Mouse (Mus musculus): ENCODE results near the gene Cldn7. TPM values are rescaled to one million over a fixed set of nuclear protein-coding genes. Genes with fewer than 3 reads are reported as not detected.

The Cldn7 gene
- polyA plus RNA-seq, 1 experiment from 2014 or later, result 11.7 TPM

DNA sequence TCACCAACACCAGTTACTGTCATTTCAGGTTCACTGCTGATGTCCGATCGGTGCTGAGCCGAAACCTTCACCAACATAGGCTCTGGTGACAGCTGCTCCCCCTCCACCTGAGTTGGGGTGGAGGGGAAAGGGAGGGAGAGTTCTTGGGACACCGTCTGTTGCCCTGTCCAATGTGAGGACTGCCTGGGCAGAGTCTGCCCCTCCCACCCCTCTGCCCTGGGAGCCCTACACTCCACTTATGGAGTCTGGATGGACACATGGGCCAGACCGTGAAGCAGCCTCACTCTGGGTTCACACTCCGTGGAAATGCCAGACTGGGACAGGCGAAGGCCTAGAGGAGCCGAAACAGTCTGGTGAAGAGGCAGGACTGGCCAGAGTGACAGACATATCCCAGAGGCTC is 25.4 kb downstream of the Cldn7 start:
- H3K27ac ChIP-seq (ENCODE audit: low read length), result peak overlapping the region; percentile 99
- 89% methylated on average over 8 of the region's 8 CpGs for WGBS (ENCODE audit: insufficient replicate concordance)
- no peak overlapping the region for H3K4me2 ChIP-seq (ENCODE audit: low read depth, low read length)
- H3K9ac ChIP-seq (ENCODE audit: low read depth, low read length), result no peak overlapping the region
- no peak overlapping the region for H3K4me3 ChIP-seq (ENCODE audit: low read depth, low read length)
- H3K9me3 ChIP-seq (replicated peaks; ENCODE audit: control insufficient read depth, low read length), result no peaks in the 10 kb centered on the region
- no peak for ATAC-seq (ENCODE audit: low read depth)
- H3K36me3 ChIP-seq (ENCODE audit: control insufficient read depth, insufficient read depth), result peaks cover 39% of the 10 kb centered on the region
- H3K27me3 ChIP-seq (ENCODE audit: control insufficient read depth, insufficient read depth, low read depth, low read length), result no peaks in the 10 kb centered on the region
- H3K4me1 ChIP-seq (ENCODE audit: control insufficient read depth, low read depth, low read length), result peaks cover 24% of the 10 kb centered on the region

GRCm38 (mm10) chr11:69990850-69991691 is 26.5 kb downstream of the Cldn7 start, which contains the start of gene Gabarap:
Gabarap (plus strand) TSS chr11:69991143.
- Histone ChIP-seq H3K27ac (ENCODE audit: low read length) (peak within 1 kb of the TSS; percentile 99), H3K4me1 (ENCODE audit: control insufficient read depth, low read depth, low read length) (peaks cover 24% of the 10 kb centered on the region), H3K9ac (ENCODE audit: low read depth, low read length) (peak within 1 kb of the TSS; percentile 88), H3K4me3 (ENCODE audit: low read depth, low read length) (peak within 1 kb of the TSS; percentile 79), H3K27me3 (ENCODE audit: control insufficient read depth, insufficient read depth, low read depth, low read length) (no peaks in the 10 kb centered on the region), H3K36me3 (ENCODE audit: control insufficient read depth, insufficient read depth) (peaks cover 33% of the 10 kb centered on the region), H3K4me2 (ENCODE audit: low read depth, low read length) (peak within 1 kb of the TSS; percentile 97), H3K9me3 (replicated peaks; ENCODE audit: control insufficient read depth, low read length) (no peaks in the 10 kb centered on the region)
- under 1% methylated on average over 40 of the region's 40 CpGs for WGBS (ENCODE audit: insufficient replicate concordance)
- peak; percentile 72 for ATAC-seq (ENCODE audit: low read depth)

- Histone ChIP-seq H3K9ac (ENCODE audit: low read depth, low read length) (peak overlapping the region; percentile 88), H3K4me1 (ENCODE audit: control insufficient read depth, low read depth, low read length) (peaks cover 24% of the 10 kb centered on the region), H3K36me3 (ENCODE audit: control insufficient read depth, insufficient read depth) (peaks cover 28% of the 10 kb centered on the region), H3K9me3 (replicated peaks; ENCODE audit: control insufficient read depth, low read length) (no peaks in the 10 kb centered on the region), H3K27ac (ENCODE audit: low read length) (peak overlapping the region; percentile 99), H3K4me2 (ENCODE audit: low read depth, low read length) (peak overlapping the region; percentile 97), H3K4me3 (ENCODE audit: low read depth, low read length) (peak overlapping the region; percentile 79), H3K27me3 (ENCODE audit: control insufficient read depth, insufficient read depth, low read depth, low read length) (no peaks in the 10 kb centered on the region)
- peak; percentile 17 for ATAC-seq (ENCODE audit: low read depth)
- 0% methylated on average over 15 of the region's 15 CpGs for WGBS (ENCODE audit: insufficient replicate concordance)
These were observed 27.1 kb downstream of the Cldn7 start for GRCm38 (mm10) chr11:69991711-69992110.

- H3K36me3 ChIP-seq (ENCODE audit: control insufficient read depth, insufficient read depth), result peaks cover 28% of the 10 kb centered on the region
These were observed 27.8 kb downstream of the Cldn7 start for GRCm38 (mm10) chr11:69992396-69992795.

DNA sequence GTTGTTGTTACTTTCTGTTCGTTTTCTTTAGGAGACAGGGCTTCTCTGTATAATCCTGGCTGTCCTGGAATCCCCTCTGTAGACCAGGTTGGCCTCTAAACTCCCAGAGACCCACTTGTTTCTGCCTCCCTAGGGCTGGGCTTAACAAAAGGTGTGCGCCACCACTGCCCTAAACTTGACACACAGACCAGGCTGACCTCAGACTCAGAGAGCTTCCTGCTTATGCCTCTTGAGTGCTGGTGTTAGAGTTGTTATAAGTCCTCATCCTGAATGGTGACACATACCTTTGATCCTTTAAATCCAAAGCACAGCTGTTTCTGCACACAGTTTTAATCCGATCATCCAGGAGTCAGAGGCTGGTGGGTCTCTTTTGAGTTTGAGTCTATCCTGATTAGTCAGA is 28.4 kb downstream of the Cldn7 start:
- 84% methylated on average over 3 of the region's 3 CpGs for WGBS (ENCODE audit: insufficient replicate concordance)
- peaks cover 35% of the 10 kb centered on the region for H3K4me1 ChIP-seq (ENCODE audit: control insufficient read depth, low read depth, low read length)
- no peaks in the 10 kb centered on the region for H3K27me3 ChIP-seq (ENCODE audit: control insufficient read depth, insufficient read depth, low read depth, low read length)
- no peak for ATAC-seq (ENCODE audit: low read depth)
- H3K36me3 ChIP-seq (ENCODE audit: control insufficient read depth, insufficient read depth), result peaks cover 23% of the 10 kb centered on the region
- H3K9me3 ChIP-seq (replicated peaks; ENCODE audit: control insufficient read depth, low read length), result no peaks in the 10 kb centered on the region
- peak overlapping the region; percentile 79 for H3K4me3 ChIP-seq (ENCODE audit: low read depth, low read length)
- H3K9ac ChIP-seq (ENCODE audit: low read depth, low read length), result peak overlapping the region; percentile 88
- H3K4me2 ChIP-seq (ENCODE audit: low read depth, low read length), result peak overlapping the region; percentile 97
- peak overlapping the region; percentile 12 for H3K27ac ChIP-seq (ENCODE audit: low read length)

More at GRCm38 (mm10) chr11:69992396-69992795, 27.8 kb downstream of the Cldn7 start:
- Histone ChIP-seq H3K27ac (ENCODE audit: low read length) (peak overlapping the region; percentile 12), H3K4me1 (ENCODE audit: control insufficient read depth, low read depth, low read length) (peaks cover 30% of the 10 kb centered on the region), H3K4me2 (ENCODE audit: low read depth, low read length) (peak overlapping the region; percentile 97), H3K9ac (ENCODE audit: low read depth, low read length) (peak overlapping the region; percentile 88), H3K4me3 (ENCODE audit: low read depth, low read length) (peak overlapping the region; percentile 79), H3K27me3 (ENCODE audit: control insufficient read depth, insufficient read depth, low read depth, low read length) (no peaks in the 10 kb centered on the region), H3K9me3 (replicated peaks; ENCODE audit: control insufficient read depth, low read length) (no peaks in the 10 kb centered on the region)
- 72% methylated on average over 10 of the region's 10 CpGs for WGBS (ENCODE audit: insufficient replicate concordance)
- no peak for ATAC-seq (ENCODE audit: low read depth)

GRCm38 (mm10) chr11:69994401-69995090 is 30.0 kb downstream of the Cldn7 start:
- no peaks in the 10 kb centered on the region for H3K9me3 ChIP-seq (replicated peaks; ENCODE audit: control insufficient read depth, low read length)
- H3K4me1 ChIP-seq (ENCODE audit: control insufficient read depth, low read depth, low read length), result peaks cover 45% of the 10 kb centered on the region
- H3K4me2 ChIP-seq (ENCODE audit: low read depth, low read length), result peak overlapping the region; percentile 91
- no peak overlapping the region for H3K9ac ChIP-seq (ENCODE audit: low read depth, low read length)
- H3K4me3 ChIP-seq (ENCODE audit: low read depth, low read length), result peak overlapping the region; percentile 98
- no peaks in the 10 kb centered on the region for H3K27me3 ChIP-seq (ENCODE audit: control insufficient read depth, insufficient read depth, low read depth, low read length)
- ATAC-seq (ENCODE audit: low read depth), result no peak
- 83% methylated on average over 11 of the region's 11 CpGs for WGBS (ENCODE audit: insufficient replicate concordance)
- H3K36me3 ChIP-seq (ENCODE audit: control insufficient read depth, insufficient read depth), result peaks cover 29% of the 10 kb centered on the region
- peak overlapping the region; percentile 5 for H3K27ac ChIP-seq (ENCODE audit: low read length)

GRCm38 (mm10) chr11:69995391-69995960 is 30.9 kb downstream of the Cldn7 start, which contains the start of gene Phf23:
Phf23 (plus strand) TSS chr11:69995777.
- under 1% methylated on average over 36 of the region's 36 CpGs for WGBS (ENCODE audit: insufficient replicate concordance)
- Histone ChIP-seq H3K4me3 (ENCODE audit: low read depth, low read length) (peak within 1 kb of the TSS; percentile 98), H3K36me3 (ENCODE audit: control insufficient read depth, insufficient read depth) (peaks cover 33% of the 10 kb centered on the region), H3K4me1 (ENCODE audit: control insufficient read depth, low read depth, low read length) (peaks cover 49% of the 10 kb centered on the region), H3K9ac (ENCODE audit: low read depth, low read length) (peak within 1 kb of the TSS; percentile 100), H3K4me2 (ENCODE audit: low read depth, low read length) (peak within 1 kb of the TSS; percentile 91), H3K27ac (ENCODE audit: low read length) (peak within 1 kb of the TSS; percentile 98), H3K27me3 (ENCODE audit: control insufficient read depth, insufficient read depth, low read depth, low read length) (no peaks in the 10 kb centered on the region), H3K9me3 (replicated peaks; ENCODE audit: control insufficient read depth, low read length) (no peaks in the 10 kb centered on the region)
- ATAC-seq (ENCODE audit: low read depth), result peak; percentile 77

DNA sequence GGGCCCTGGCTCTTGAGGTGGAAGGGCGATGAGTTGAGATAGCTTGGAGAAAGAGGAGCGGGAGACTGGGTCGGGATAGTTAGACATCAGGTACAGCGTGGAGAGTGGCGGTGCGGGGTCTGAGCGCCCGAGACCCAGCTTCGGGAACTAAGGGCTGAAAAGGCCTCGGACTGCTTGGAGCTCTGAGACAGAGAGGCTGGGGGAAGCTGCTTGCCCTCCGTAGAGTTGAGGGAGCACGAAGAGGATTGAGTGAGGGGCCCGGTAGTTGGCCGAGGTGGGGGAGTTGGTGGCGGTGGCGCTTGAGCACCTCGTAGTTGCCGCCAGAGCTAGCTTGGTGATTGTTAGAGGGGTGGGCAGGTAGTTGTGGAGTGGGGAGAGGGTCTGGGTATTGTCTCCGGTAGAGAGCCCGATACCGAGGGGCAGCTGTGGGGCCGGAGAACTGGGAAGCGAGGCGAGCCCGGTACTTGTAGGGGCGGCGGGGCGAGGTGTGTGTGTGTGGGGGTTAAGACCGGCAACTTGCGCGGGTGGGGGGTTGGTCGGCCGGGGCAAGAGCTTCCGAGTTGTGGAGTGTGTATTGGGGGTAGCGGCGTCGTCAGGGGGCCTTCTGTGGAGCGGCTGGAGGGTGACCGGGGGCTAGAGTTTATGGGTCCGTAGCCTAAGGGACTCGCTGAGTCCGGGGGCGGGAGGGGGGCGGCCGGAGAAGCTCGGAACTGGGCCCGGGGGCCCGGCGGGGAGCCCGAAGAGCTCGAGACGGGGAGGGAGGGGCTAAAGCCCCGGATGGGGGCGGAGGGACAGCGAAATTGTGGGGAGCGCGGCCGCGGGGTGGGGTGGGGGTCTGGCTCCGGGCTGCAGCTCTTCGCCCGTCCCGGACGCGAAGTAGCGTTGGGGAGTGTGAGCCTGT is 31.8 kb downstream of the Cldn7 start:
- H3K4me2 ChIP-seq (ENCODE audit: low read depth, low read length), result peak overlapping the region; percentile 91
- peak overlapping the region; percentile 98 for H3K27ac ChIP-seq (ENCODE audit: low read length)
- peak overlapping the region; percentile 98 for H3K4me3 ChIP-seq (ENCODE audit: low read depth, low read length)
- ATAC-seq (ENCODE audit: low read depth), result peak; percentile 4
- peak overlapping the region; percentile 100 for H3K9ac ChIP-seq (ENCODE audit: low read depth, low read length)
- no peaks in the 10 kb centered on the region for H3K27me3 ChIP-seq (ENCODE audit: control insufficient read depth, insufficient read depth, low read depth, low read length)
- peaks cover 50% of the 10 kb centered on the region for H3K4me1 ChIP-seq (ENCODE audit: control insufficient read depth, low read depth, low read length)
- H3K36me3 ChIP-seq (ENCODE audit: control insufficient read depth, insufficient read depth), result peaks cover 33% of the 10 kb centered on the region
- H3K9me3 ChIP-seq (replicated peaks; ENCODE audit: control insufficient read depth, low read length), result no peaks in the 10 kb centered on the region
- WGBS (ENCODE audit: insufficient replicate concordance), result under 1% methylated on average over 59 of the region's 66 CpGs
